Mouse (Mus musculus): Measurements from ENCODE around the gene Pax2. TPM values are rescaled to one million over a fixed set of nuclear protein-coding genes. Genes with fewer than 3 reads are reported as not detected.

Gene Pax2
- polyA plus RNA-seq, 1 experiment from 2014 or later = 15.1 TPM

DNA sequence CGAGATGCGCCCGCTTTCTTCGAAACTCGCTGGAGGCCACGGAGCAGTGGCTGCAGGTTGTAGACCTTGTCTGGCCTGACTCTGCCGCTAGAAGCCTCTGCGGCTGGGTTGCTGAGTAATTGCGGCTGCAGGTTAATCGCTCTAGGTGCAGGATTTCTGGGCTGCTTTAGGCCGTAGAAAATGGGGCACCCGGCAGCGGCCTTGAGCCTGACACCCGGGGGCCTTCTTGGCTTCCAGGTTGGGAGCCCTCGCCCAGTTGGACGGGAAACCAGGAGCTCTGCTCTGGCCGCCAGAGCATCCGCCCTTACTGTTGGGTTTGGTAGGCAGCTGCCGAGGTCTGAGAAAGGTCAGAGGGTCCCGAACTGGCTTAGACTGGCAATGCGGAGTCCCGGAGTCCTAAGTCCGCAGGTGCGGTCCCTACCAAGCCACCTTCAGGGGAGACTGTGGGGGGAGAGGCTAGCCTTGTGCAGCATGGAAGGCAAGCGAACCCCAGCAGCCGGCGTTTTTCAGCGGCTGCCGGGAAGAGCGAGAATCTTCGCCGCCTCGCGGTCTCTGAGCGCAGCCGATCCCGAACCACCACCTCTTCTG lies 3.8 kb downstream of the Pax2 start:
- 1% methylated on average over 37 of the region's 37 CpGs for WGBS
- peak overlapping the region; percentile 71 for H3K9ac ChIP-seq
- H3K4me3 ChIP-seq = peak overlapping the region; percentile 33
- peaks cover 26% of the 10 kb centered on the region for H3K4me1 ChIP-seq
- peaks cover 87% of the 10 kb centered on the region for H3K27me3 ChIP-seq
- H3K27ac ChIP-seq = peak overlapping the region; percentile 74; the same call in 1 of the 2 replicates
- no peak for ATAC-seq (ENCODE audit: low FRiP score)
- peak overlapping the region; percentile 65 for H3K4me2 ChIP-seq (replicated peaks)
- no peaks in the 10 kb centered on the region for H3K9me3 ChIP-seq (replicated peaks)
- 0 out of 2 replicates have a peak, but pooled peaks cover 3% of the 10 kb centered on the region for H3K36me3 ChIP-seq

DNA sequence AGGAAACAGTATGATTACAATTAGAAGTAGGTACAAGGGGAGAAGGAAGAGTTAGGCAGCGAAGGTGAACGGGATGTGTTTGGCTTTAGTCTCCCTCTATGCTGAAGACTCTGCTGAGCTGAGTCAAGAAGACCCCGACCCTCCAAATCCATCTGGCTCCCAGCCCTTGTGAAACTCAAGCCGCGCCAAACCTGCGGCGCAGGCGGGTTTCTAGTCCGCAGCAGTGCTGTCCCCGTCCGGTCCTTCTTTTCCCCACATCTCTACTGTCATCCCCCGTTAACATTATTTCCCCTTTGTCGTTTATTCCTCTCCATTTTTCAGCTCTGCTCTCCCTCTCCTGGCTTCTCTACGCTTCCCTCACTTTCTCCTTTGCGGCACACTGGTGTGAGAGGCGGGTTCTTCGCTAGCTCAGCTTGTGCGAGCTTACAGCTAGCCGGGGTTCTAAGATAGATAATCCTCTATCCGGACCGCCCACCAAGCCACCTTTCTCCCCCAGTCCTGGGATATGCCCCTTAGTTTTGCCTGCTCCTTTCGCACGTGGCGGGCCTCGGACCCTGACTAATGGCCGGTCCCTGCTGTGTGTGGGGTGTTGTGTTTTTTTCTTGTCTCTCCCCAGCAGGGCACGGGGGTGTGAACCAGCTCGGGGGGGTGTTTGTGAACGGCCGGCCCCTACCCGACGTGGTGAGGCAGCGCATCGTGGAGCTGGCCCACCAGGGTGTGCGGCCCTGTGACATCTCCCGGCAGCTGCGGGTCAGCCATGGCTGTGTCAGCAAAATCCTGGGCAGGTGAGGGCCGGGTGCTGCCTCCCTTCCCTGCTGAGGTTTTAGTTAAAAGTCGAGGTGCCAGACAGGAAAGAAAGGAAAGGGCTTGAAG lies 4.7 kb downstream of the Pax2 start:
- H3K4me1 ChIP-seq = peaks cover 23% of the 10 kb centered on the region
- H3K4me2 ChIP-seq (replicated peaks) = peak overlapping the region; percentile 65
- no peak for ATAC-seq (ENCODE audit: low FRiP score)
- 0 out of 2 replicates have a peak, but pooled peaks cover 3% of the 10 kb centered on the region for H3K36me3 ChIP-seq
- 0 out of 2 replicates have a peak overlapping the region, but pooled peaks have one; percentile 1 for H3K27ac ChIP-seq
- H3K4me3 ChIP-seq = peak overlapping the region; percentile 33
- peaks cover 85% of the 10 kb centered on the region for H3K27me3 ChIP-seq
- H3K9ac ChIP-seq = peak overlapping the region; percentile 71
- no peaks in the 10 kb centered on the region for H3K9me3 ChIP-seq (replicated peaks)
- 1% methylated on average over 39 of the region's 39 CpGs for WGBS

DNA sequence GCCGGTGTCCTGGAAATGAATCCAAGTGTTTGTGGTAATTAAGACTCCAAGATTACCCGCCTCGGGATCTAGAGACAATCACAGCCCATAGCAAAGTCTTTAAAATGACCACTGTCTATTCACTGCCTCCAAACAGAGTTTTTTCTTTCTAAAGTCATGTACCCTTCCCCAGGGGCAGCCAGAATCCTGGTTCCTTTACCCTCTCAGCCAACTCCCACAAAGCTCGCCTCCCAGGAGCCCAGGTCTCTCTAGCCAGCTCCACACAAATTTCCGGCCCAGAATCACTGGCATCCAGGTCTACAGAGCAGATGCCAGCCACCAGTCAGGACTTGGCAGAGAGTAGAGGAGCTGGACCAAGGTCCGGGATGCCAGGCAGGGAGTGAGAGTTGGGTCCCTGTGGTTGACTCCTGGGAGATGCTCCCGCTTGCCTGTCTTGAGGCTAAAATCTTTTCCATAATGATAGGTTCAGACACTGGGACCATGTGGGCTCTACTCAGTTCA lies 6.3 kb downstream of the Pax2 start:
- Histone ChIP-seq H3K36me3 (0 out of 2 replicates have a peak, but pooled peaks cover 3% of the 10 kb centered on the region), H3K4me1 (peaks cover 10% of the 10 kb centered on the region), H3K27ac (no peak overlapping the region), H3K4me2 (replicated peaks) (peak overlapping the region; percentile 65), H3K9ac (peak overlapping the region; percentile 71; the same call in 1 of the 2 replicates), H3K27me3 (peaks cover 74% of the 10 kb centered on the region), H3K4me3 (peak overlapping the region; percentile 33), H3K9me3 (replicated peaks) (no peaks in the 10 kb centered on the region)
- WGBS = 55% methylated on average over 7 of the region's 7 CpGs
- ATAC-seq (ENCODE audit: low FRiP score) = no peak

DNA sequence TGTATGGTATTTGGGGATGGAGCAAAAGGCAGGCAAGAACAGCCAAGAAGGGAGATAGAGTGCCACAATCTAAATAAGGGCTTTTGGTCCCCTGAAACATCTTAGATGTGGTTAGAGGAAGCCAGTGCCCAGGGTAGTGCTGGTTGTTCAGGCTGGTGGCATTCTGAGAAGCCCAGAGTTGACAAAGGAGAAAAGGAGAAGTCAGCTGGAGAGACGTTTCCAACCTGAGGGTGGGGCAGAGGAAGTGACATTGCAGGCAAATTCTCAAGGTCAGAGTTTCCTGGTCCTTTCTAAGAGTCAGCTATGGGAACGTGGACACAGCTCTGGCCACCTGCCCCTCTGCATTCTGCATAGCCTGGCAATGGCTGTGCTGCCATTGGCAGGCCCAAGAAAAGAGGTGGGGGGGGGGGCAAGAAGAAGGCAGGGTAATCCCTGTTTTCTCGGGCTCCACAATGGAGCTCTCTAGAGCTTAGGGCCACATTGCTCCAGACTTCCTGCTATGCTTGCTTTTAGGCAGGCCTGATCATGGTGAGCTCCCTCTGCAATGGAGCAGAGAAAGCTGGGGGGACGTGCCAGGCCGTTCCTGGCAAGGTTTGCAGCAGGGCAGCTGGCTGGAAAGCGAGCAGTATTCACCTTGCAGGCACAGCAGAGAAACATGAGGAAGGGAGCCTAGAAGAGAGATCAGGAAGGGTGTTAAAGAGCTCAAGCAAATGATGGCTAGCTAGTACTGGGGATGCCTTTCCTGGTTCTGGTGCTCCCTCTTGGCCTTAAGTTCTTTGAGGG lies 14.6 kb downstream of the Pax2 start:
- WGBS = 71% methylated on average over 6 of the region's 6 CpGs

DNA sequence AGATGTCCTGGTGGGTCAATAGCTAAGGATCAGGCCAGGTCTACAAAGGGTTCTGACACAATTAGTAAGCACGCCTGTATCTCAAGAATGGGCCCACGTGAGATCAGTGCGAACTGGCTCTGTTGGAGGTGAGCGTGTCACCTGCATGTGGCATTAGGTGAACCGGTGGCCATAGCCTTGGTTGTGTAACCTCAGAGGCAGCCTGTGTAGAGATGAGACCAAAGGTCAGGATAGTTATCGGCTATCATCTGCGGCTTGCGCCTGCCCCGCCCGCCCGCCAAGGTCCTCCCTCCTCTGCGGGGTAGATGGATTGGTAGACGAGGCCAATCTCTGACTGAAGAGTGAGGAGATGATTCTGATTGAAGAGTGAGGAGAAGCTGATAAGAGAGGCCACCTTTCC lies 15.7 kb downstream of the Pax2 start:
- WGBS = 85% methylated on average over 13 of the region's 13 CpGs
- no peak for ATAC-seq (ENCODE audit: low FRiP score)

More for the DNA sequence above, 14.6 kb downstream of the Pax2 start:
- Histone ChIP-seq H3K27me3 (peaks cover 12% of the 10 kb centered on the region; the same call in 1 of the 2 replicates), H3K27ac (no peak overlapping the region), H3K9me3 (replicated peaks) (no peaks in the 10 kb centered on the region), H3K4me1 (0 out of 2 replicates have a peak, but pooled peaks cover 3% of the 10 kb centered on the region), H3K36me3 (no peaks in the 10 kb centered on the region), H3K4me2 (replicated peaks) (no peak overlapping the region), H3K4me3 (no peak overlapping the region), H3K9ac (no peak overlapping the region)
- no peak for ATAC-seq (ENCODE audit: low FRiP score)

DNA sequence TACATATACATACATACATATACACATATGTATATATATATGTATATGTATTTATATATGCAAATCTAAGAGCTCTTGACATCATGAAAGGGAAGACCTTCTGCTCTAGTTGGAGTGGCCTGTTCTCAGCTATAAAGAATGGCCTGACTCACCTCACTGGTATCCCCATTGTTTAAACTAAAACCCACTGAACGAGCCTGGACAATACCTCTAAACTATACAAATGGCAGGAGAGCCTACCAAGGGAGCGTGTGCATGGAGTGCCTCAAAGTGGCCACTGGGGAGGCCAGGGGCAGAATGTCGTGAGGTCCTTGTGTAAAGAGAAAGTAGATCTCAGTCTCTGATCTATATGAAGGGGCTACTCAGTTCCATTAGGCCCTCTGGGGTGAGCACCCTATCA lies 26.1 kb downstream of the Pax2 start:
- H3K4me2 ChIP-seq (replicated peaks) = no peak overlapping the region
- peaks cover 5% of the 10 kb centered on the region; the same call in 1 of the 2 replicates for H3K4me1 ChIP-seq
- no peaks in the 10 kb centered on the region for H3K36me3 ChIP-seq
- no peak overlapping the region for H3K27ac ChIP-seq
- H3K9ac ChIP-seq = no peak overlapping the region
- no peak for ATAC-seq (ENCODE audit: low FRiP score)
- peaks cover 14% of the 10 kb centered on the region; the same call in 1 of the 2 replicates for H3K27me3 ChIP-seq
- no peaks in the 10 kb centered on the region for H3K9me3 ChIP-seq (replicated peaks)
- 55% methylated on average over 3 of the region's 3 CpGs for WGBS
- no peak overlapping the region for H3K4me3 ChIP-seq

More for the DNA sequence above, 15.7 kb downstream of the Pax2 start:
- Histone ChIP-seq H3K27ac (no peak overlapping the region), H3K4me2 (replicated peaks) (no peak overlapping the region), H3K9ac (no peak overlapping the region), H3K4me1 (0 out of 2 replicates have a peak, but pooled peaks cover 3% of the 10 kb centered on the region), H3K4me3 (no peak overlapping the region), H3K9me3 (replicated peaks) (no peaks in the 10 kb centered on the region), H3K36me3 (no peaks in the 10 kb centered on the region), H3K27me3 (peaks cover 12% of the 10 kb centered on the region; the same call in 1 of the 2 replicates)

DNA sequence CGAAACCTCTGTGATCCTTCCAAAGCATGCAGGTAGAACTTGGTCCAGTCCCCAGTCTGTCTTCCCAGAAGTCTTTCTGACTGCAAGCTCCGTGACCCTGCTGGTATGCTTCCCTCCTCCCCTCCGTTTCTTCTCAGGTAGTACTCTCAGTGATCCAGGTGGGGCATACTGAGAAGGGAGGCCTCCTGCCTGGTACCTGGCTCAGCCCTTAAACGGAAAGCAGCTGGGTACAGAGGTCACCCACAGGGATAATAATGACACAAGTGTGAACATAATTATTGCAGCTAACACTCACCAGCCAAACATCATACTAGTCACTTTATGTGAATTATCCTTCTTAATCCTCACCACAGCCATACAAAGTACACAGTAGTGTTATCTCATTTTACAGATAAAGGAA lies 28.5 kb downstream of the Pax2 start:
- Histone ChIP-seq H3K36me3 (no peaks in the 10 kb centered on the region), H3K27ac (no peak overlapping the region), H3K9ac (no peak overlapping the region), H3K4me3 (no peak overlapping the region), H3K27me3 (peaks cover 14% of the 10 kb centered on the region; the same call in 1 of the 2 replicates), H3K4me1 (no peaks in the 10 kb centered on the region), H3K9me3 (replicated peaks) (no peaks in the 10 kb centered on the region), H3K4me2 (replicated peaks) (no peak overlapping the region)
- 56% methylated on average over 4 of the region's 4 CpGs for WGBS
- no peak for ATAC-seq (ENCODE audit: low FRiP score)

DNA sequence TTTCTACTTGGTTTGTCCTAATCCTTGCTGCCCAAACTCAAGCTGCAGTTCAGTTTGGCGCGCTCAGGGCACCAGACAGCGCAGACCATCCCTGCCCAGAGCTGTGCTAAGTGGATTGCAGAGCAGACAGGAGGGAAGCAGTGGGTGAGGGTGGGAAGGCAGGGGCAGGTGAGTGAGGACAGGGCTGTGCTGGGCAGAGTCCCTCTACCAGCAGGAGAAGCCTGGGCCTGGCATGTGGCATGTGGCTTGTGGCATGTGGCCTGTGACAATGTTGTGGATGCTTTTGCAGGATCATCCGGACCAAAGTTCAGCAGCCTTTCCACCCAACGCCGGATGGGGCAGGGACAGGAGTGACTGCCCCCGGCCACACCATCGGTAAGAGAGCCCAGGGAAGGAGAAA lies 32.6 kb downstream of the Pax2 start:
- no peak for ATAC-seq (ENCODE audit: low FRiP score)
- WGBS = 84% methylated on average over 8 of the region's 8 CpGs

DNA sequence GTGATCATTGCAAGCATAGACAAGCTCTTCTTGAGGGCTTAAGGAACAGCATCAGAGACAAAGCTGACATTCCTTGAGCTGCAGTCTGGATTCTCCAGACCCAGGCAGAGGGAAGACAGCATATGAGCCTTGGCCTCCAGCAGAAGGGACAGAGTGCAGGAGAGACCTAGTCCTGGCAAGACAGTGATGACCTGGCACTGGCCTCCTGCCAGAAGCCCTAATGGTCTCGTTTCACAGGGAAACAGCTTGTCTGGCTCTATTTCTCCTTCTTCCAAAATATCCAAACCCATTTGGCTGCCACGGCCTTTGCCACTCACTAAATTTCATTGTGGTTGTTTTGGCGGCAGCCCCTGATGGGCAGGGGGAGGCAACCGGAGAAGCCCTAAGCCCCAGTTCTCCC lies 36.1 kb downstream of the Pax2 start:
- peaks cover 11% of the 10 kb centered on the region for H3K4me1 ChIP-seq
- H3K27me3 ChIP-seq = peaks cover 8% of the 10 kb centered on the region; the same call in 1 of the 2 replicates
- no peak overlapping the region for H3K4me2 ChIP-seq (replicated peaks)
- no peak overlapping the region for H3K4me3 ChIP-seq
- H3K9me3 ChIP-seq (replicated peaks) = no peaks in the 10 kb centered on the region
- H3K9ac ChIP-seq = no peak overlapping the region
- no peak for ATAC-seq (ENCODE audit: low FRiP score)
- no peak overlapping the region for H3K27ac ChIP-seq
- 78% methylated on average over 4 of the region's 4 CpGs for WGBS
- H3K36me3 ChIP-seq = no peaks in the 10 kb centered on the region

More for the DNA sequence above, 32.6 kb downstream of the Pax2 start:
- no peaks in the 10 kb centered on the region for H3K36me3 ChIP-seq
- H3K9ac ChIP-seq = no peak overlapping the region
- no peak overlapping the region for H3K4me3 ChIP-seq
- H3K4me1 ChIP-seq = 0 out of 2 replicates have a peak, but pooled peaks cover under 1% of the 10 kb centered on the region
- H3K4me2 ChIP-seq (replicated peaks) = no peak overlapping the region
- H3K27ac ChIP-seq = no peak overlapping the region
- peaks cover 17% of the 10 kb centered on the region; the same call in 1 of the 2 replicates for H3K27me3 ChIP-seq
- no peaks in the 10 kb centered on the region for H3K9me3 ChIP-seq (replicated peaks)

DNA sequence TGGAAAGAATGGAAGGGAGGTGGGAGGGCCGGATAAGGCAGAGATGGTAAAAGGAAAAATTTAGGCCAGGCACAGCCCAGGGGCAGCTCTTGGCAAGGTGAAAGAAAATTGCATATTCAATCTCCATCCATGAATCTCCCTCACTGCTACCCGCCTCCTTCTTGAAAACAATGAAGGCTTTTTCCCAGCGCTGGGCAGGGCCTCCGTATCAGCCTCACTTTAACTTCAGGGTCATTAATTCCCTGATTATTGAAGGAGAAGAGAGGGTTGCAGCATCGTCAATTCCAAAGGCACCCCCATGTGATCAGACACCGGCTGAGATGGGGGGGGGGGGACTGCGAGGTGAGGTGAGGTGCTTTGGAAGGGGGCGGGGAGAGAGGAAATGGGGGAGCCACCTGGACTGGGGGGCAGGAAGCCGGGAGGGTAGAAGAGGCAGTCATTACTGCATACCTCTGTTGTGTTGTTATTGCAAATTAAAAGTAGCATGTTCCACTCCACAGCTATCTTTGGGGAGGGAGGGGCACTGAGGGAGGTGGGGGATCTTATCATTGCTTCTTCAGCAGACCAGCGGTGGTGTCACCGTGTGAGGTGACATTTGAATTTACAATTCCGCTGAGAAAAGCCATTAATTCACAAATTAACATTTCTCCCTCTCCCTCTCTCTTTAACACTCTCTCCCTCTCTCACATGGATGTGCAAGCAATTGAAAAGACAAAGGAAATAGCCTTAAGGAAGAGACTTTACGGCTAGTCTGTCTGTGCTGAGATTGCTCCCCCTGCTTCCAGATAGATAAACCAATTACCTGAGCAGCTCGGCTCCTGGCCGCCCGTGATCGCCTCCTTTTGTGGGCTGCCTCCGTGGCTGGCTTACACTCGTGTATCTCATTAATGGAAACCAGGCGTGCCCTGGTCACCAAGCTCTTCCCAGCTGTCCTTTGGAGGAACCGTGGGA lies 41.5 kb downstream of the Pax2 start:
- H3K36me3 ChIP-seq = no peaks in the 10 kb centered on the region
- H3K4me1 ChIP-seq = peaks cover 43% of the 10 kb centered on the region
- H3K9me3 ChIP-seq (replicated peaks) = no peaks in the 10 kb centered on the region
- H3K9ac ChIP-seq = peak overlapping the region; percentile 27
- WGBS = 17% methylated on average over 21 of the region's 21 CpGs
- peak overlapping the region; percentile 24 for H3K4me2 ChIP-seq (replicated peaks)
- no peak overlapping the region for H3K4me3 ChIP-seq
- ATAC-seq (ENCODE audit: low FRiP score) = peak; percentile 53
- H3K27me3 ChIP-seq = no peaks in the 10 kb centered on the region; the same call in 1 of the 2 replicates
- peak overlapping the region; percentile 86 for H3K27ac ChIP-seq

DNA sequence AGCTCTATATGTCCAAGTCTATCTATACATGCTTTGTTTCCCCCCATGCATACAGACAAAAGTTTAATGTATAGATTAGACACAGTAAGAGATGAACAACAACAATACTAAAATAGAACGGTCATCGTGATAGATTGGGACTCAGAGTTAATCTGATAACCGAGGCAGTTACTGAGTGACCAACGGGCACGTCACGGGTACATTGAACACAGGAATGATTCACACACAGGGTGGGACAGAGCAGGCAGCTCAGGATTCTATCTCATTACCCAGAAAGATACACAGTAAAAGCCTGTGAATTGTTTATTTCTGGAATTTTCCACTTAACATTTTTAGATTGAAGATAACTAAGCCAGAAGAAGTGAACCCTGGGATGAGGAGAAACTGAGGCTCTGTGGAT lies 42.9 kb downstream of the Pax2 start:
- H3K4me1 ChIP-seq = peaks cover 52% of the 10 kb centered on the region
- H3K9me3 ChIP-seq (replicated peaks) = no peaks in the 10 kb centered on the region
- H3K27ac ChIP-seq = no peak overlapping the region
- peaks cover 7% of the 10 kb centered on the region; the same call in 1 of the 2 replicates for H3K27me3 ChIP-seq
- no peak overlapping the region for H3K4me3 ChIP-seq
- H3K4me2 ChIP-seq (replicated peaks) = no peak overlapping the region
- no peak overlapping the region for H3K9ac ChIP-seq
- no peak for ATAC-seq (ENCODE audit: low FRiP score)
- WGBS = 74% methylated on average over 6 of the region's 6 CpGs
- H3K36me3 ChIP-seq = no peaks in the 10 kb centered on the region
